Mouse (Mus musculus): Measurements from ENCODE around the gene Nfkbiz.
"Not testable (repeated sequence)": the region's sequence is repeated elsewhere in the genome, so short reads cannot be mapped to it uniquely, and the experiment has no call there.

Nfkbiz gene

DNA sequence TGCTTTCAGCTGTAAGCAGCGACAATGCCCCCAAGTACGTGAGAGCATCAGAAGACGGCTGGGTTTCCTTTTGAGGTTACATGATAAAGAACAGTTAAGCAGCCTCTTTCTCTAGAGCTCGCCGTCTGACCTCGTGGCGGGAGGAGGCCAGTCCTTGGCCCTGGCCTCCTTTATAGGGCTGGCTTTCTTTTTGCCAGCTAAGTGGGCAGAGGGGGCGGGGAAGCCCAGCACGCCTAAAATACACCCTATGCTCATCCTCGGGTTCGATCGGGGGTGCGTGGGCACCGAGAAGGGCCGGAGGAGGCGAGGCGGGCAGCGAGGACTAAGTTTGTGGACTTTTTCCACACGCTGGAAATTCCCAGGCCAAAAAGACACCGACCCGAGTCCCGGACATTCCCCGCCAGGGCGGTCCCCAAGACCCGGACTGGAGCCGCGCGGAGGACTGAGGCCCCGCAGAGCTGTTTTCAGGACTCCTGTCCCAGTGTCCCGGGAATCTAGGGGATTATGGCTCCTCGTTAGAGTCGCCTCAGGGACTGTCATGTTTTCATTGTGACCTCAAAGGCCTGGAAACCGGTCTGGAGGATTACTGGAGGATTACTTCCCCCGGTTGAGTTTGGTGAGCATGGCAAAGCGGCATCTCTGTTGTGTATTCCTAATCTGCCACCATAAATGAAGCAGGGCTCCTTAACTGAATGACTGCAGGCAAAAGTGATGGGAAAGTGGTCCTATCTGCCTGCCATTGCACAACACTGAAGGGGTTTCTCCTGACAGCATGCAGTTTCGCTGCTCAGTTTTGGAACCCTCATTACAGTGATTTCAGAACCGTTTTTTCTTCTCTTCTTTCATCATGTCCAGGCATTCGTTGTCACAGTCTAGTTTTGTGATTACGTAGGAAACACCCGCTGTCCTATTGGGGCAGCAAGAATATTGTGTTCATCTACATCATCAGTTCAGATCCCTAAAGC, at the start of gene Nfkbiz:
Nfkbiz (minus strand) TSS at position 390 of the 965 bp plus-strand sequence.
- DNase-seq (ENCODE audit: low spot score in 2 of 2), result peak; percentile 84 to 91

DNA sequence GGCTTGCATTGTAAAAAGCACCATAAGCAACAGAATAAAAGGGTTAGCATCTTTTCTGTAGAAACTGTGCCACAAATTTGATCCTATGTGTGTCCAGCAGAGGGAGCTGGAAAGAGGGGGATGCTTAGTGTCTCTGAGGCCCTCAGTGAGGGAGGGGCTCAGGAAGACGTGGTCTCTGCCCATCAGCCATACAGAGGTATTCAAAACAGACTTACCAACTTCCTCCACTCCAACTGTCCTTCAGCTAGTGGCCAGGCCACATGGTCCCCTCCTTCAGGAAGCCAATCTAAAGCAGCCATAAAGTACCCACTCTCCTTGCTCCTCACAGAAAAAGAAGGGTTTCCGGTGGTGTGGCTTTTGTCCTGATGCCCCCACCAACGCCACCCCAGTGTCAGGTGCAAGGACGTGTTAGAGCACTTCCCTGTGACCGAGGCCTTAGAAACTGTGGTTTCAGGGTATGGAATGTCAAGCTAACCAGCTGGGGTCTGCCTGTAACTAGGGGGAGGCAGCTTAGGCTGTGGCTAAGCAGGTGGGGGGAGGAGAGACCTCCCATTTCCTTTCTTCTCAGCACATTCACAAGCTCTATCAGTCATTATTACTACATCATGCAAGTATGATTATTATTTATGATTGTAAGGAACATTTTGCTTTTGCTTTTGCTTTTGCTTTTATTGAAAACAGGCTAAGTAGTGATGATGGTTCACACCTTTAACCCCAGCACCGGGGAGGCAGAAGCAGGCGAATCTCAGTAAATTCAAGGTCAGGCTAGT, 49.3 kb upstream of the Nfkbiz start:
- peak; percentile 20 to 34 for DNase-seq (ENCODE audit: low spot score in 2 of 2)

DNA sequence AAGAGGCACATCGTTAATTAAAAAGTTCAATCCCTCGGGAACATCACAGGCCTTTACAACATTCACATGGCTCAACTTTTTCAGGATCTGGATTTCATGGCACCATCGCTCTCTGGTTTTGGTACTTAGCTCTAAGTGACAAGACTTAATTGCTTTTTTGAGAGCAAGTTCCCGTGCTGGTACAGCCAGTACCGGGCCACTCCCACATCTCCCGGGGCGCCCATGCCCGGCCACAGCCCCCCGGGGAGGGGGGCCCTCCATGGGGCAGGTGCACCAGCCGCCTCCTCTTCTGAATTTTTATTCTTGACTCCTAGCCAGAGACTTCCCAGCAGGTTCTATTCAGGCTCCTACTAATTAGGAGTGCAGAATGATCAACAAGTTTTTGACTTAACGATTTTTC, 45.5 kb upstream of the Nfkbiz start:
- DNase-seq (ENCODE audit: low spot score in 2 of 2), result no peak

DNA sequence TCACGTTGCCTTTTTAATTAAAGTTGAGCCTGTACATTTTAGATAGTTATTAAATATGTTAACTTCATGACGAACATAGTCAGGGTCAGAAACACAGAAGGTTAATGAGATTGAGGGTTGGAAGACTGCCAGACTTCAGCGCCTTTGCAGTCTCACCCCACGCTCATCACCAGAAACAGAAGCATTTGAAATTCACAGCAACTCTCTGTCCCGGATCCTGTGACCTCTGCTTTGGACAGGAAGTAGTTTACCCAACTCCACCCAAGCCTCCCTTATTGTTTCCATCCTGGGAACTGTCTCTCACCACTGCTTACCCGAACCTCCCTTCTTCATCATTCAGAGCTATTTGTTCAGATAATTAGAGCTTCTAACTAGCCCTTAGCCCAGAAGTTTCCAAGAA, 37.3 kb upstream of the Nfkbiz start:
- no peak for DNase-seq (ENCODE audit: low spot score in 2 of 2)

DNA sequence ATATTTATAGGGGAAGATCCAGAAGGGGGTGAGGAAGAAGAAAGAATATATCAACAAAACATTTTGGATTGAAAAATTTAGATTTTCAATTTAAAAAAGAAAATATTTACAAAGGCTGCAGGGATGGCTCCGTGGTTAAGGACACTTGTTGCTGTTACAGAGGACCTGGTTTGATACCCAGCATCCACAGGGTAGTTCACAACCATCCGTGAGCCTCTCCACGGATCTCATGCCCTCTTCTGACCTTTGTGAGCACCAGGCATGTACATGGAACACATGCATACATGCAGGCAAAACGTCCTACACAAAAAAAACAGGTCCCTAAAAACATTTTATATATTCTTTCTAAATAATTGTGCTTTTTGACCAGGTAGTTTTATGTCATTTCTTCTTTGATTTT, 25.1 kb upstream of the Nfkbiz start:
- no peak for DNase-seq (ENCODE audit: low spot score in 2 of 2)

DNA sequence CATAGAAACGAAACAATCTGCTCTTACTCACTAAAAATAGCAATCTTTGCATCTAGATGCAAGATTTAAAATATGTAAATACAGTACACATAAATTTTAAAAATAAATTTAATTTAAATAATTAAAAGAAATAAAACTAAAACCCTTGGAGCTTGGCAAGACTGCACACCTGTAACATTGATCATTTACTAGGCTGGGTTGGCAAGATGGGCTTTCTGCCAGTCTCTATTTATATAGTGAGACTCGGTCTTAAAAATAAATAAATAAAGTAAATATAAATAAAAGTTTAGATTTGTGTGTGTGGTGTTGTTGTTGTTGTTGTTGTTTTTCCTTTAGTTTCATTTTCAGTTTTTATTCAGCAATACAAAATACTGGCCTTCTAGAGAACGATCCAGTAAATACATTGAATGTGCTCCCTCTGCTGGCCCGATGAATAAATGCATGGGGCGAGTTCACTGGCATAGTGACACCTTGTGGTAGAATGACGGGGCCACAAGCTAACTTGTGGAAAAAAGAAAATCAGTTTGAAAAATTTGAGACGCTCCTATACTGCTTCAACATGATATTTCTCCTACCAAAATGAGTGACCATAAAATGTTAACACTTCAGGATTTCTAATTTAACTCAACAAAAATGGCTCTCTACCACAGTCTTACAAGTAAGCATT, 24.6 kb upstream of the Nfkbiz start:
- peak; percentile 66 to 70 for DNase-seq (ENCODE audit: low spot score in 2 of 2)

DNA sequence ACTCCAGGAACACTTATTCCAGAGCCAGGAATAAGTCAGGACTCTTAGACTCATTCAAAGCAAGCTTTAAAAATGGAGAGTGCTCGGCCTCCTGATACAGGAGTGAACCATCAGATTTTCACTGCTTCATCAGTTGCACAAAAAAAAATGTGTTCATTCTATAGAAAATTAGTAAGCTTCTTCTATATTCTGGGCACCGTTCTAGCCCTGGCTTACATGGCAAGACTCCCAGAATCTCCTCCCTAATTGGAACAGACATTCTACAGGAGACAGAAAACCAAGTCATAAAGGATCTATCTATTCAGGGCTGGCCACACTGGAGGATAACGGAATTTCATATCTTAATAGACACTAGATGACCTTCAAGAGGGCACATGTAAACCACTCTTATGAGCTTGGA, 22.4 kb upstream of the Nfkbiz start:
- no peak for DNase-seq (ENCODE audit: low spot score in 2 of 2)

DNA sequence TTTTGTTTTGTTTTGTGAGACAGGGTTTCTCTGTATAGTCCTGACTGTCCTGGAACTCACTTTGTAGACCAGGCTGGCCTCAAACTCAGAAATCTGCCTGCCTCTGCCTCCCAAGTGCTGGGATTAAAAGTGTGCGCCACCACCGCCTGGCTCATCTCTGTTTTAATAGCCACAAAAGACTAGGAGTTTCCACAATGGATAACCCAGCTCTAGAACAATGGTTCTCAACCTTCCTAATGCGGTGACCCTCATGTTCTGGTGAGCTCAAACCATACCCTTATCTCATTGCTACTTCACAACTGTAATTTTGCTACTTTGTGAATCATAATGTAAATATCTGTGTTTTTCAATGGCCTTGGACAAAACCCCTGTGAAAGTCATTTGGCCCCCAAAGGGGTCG, 20.7 kb upstream of the Nfkbiz start:
- DNase-seq (ENCODE audit: low spot score in 2 of 2), result not testable (repeated sequence)

DNA sequence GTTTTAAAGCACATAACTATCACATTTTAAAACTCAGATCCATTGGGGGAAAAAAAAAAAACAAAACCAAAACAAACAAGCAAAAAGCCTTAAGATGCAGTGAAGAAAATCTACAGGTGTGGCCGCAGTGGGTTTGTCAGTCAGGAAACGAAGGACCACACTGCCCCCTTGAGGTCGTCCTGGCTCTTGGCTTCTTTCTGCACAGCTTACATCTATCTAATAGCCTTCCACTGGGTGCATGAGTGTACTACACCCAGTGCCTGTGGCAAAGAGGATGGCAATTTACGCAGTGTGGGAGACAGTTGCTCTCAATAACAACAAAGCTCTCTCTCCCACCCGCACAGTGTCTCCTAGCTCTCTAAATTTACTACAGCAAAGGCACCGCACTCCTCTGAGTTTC, 19.8 kb upstream of the Nfkbiz start:
- DNase-seq (ENCODE audit: low spot score in 2 of 2), result peak; percentile 58 to 78

DNA sequence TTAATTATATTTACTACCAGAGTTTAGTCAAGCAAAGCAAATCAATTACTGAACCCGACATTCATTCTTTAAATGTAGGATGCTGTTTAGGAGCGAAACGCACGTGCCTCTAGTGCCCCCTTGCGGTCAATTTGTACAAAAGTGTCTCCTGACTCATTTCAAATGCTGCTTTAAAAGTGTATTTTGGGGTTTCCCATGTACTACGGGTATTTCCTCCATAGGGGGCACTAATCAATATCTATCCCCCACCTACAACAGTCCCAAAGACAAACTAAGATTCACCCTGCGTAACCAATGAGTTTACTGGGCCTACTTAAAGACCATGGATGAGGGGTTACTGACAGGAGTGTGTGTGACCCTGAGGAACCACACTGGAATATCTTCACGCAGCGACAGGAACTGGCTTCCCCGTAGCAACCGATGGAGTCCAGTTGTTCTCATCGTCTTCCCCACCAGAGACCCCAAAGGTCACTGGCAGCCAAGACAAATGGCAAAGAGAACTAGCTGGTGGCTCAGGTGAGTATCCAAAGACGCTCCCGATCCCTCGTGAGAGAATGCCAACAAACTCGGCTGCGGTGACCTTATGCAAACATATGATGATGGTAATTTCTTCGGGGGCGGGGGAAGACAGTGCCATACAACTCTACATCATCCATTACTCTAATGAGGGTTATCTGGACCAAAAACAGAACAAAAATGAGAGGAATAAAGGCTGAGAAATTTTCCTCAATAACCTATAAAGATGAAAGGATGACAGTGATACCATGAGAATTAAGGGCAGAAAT, 14.4 kb upstream of the Nfkbiz start:
- peak; percentile 70 to 80 for DNase-seq (ENCODE audit: low spot score in 2 of 2)

DNA sequence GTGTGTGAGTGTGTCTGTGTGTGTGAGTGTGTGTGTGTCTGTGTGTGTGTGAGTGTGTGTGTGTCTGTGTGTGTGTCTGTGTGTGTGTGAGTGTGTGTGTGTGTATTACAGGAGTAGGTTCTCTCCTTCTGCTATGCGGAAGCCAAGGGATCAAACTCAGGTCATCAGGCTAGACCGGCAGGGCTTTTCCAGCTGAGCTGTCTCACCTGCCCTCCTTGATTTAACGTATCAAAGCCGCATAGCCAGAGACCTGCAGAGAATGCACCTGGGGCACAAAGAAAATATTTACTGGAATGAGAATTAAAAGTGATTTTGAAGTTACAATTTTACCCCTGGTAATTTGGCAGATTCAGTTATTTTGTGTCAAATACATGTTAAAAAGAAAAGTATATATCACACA, 13.8 kb upstream of the Nfkbiz start:
- DNase-seq (ENCODE audit: low spot score in 2 of 2), result no peak

DNA sequence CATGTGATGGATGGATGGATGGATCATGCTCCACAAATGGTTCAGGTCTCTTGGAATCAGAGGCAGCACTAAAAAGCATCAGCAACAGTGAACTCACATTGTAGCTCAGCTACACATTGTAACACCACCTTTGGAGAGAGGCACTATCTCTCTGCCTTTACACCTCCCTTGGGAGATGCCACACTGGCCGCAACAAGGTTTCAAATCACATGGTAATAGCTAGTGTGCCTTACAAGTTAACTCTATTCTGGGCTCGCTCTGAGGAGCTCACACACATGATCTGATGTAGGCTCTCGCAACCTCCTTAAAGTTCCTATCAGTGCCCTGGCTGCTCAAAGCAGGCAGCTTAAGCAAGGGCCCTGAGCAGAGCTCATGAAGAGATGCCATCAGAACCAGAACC, 11.8 kb upstream of the Nfkbiz start:
- DNase-seq (ENCODE audit: low spot score in 2 of 2), result no peak

DNA sequence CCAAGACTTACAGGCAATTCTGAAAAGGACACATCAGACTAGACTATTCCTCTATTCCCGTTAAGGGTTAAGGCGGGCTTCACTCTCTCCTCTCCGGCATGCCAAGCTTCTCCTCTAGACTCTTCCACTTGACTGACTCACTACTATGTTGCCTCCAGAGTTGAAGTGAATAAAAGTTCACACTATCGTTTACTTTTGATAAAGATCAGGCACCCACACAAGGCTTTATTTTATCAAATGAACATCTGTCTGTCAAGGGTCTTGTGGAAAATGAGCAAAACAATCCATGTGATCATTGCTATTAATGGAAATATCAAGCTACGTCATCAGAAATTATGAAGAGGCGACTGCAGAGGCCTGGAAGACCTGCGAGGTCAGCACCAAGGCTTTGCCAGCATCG, 9.0 kb upstream of the Nfkbiz start:
- DNase-seq (ENCODE audit: low spot score in 2 of 2), result no peak

DNA sequence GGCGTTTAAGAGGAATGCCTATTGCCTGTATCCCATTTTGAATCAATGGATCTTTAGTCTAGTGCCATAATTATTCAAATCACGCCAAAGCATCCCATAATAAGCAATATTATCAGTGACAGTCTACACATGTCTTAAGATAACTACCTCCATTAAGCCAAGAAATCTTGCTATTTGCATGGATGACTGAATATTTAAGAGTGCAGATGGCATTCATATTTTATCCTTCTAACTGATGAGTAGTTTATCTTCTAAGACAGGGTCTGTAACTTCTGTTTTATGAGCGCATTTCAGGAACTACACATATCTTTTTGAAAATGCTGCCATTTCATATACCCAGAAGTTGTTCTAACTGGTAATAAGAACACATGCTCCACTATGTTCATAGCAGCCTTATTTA, 6.1 kb upstream of the Nfkbiz start:
- no peak for DNase-seq (ENCODE audit: low spot score in 2 of 2)

DNA sequence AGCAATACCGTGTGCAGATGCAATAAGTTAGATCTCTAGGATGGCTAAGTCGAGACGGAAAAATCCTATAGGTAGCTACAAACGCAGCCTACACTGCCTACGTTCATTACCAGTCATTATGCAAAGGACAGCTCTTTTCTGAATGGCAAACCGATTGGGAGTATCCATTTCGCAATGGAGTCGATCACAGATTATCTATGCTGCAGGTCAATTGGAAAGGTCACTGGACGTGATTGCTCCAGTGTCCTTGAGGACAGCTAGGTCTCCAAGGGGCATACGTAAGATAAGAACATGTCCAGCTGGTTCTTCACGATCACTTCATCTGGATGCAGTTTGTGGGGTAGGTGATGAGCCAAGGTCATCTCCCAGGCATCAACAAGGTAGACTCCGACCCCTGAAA, 5.2 kb upstream of the Nfkbiz start:
- DNase-seq (ENCODE audit: low spot score in 2 of 2), result no peak

DNA sequence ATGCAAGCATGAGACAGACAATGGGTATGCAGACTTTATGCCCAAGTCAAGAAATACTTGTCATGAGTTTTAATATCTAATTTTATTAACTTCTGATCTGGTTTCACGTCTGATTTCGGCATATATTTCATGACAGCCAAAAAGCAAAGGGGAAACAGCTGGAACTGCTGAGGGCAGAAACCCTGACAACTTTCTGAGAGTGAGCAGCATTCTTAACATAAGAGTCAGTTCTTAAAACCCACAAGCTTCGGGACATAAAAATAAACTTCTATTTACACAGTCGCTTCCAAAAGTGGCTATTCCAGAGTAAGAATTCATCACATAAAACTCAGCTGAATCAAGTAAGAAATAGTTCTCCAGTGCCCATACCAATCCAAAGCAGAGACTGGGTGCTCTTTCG, 4.4 kb upstream of the Nfkbiz start:
- no peak for DNase-seq (ENCODE audit: low spot score in 2 of 2)

DNA sequence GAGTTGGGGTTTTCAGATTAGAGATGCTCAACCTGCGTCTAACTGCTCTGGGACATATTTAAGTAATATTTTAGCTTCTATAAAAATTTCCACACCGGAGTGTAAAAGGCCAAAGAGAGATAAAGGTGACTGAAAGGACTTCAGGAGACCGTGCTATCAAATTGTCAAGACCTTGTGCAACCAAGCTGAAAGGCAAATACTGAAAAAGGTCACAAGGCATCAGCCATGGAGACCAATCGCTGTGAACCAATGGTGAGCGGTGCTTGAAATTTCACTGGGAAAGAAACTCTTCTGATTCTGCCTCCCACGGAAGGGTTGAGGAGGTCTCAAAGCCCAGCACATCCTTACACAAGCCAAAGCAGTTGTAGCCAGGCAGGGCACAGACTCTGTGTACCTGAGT, 2.8 kb upstream of the Nfkbiz start:
- no peak for DNase-seq (ENCODE audit: low spot score in 2 of 2)

DNA sequence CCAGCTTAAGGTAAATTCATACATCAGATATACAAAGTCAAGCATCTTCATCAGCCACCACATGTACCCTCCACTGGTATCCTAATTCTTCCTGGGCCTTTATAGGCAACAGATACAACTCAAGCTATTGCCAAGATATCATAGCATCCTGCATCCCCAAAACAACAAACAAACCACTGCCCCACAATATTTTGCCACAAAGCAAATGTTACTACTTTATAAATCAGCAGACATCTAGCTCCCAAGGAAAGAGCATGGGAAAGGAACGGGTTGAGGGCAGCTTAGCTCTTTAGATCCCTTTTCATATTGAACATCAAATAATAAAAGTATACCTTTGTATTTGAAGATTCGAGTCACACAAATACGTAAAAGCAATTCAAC, 580 bp downstream of the Nfkbiz start:
- no peak for DNase-seq (ENCODE audit: low spot score in 2 of 2)

DNA sequence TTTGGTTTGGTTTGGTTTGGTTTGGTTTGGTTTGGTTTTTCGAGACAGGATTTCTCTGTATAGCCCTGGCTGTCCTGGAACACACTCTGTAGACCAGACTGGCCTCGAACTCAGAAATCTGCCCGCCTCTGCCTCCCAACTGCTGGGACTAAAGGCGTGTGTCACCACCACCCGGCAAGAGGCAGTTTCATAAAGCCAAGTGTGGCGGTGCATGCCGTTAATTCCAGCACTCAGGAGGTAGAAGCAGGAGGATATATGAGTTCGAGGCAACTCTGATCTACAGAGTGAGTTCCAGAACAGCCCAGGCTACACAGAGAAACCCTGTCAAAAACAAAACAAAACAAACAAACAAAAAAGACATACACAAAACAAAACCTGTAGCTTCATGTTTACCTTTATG, 1.0 kb downstream of the Nfkbiz start:
- not testable (repeated sequence) for DNase-seq (ENCODE audit: low spot score in 2 of 2)

DNA sequence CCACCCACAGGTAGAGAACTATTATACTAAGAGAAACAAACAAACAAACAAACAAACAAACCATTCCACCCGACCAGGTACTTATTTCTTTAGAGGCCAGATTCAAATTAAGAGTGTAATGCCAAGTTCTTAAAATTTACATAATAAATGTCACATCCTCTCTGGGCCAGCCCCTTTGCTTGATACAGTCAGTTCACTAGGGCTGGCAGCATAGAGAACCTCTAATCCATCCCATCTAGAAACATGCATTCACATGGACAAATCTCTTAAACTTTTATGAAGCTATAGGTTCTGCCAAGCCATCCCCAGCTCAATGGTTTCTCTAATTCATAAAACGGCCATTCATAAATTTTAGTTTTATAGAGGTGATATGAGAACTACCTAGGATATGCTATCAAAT, 1.5 kb downstream of the Nfkbiz start:
- DNase-seq (ENCODE audit: low spot score in 2 of 2), result no peak

DNA sequence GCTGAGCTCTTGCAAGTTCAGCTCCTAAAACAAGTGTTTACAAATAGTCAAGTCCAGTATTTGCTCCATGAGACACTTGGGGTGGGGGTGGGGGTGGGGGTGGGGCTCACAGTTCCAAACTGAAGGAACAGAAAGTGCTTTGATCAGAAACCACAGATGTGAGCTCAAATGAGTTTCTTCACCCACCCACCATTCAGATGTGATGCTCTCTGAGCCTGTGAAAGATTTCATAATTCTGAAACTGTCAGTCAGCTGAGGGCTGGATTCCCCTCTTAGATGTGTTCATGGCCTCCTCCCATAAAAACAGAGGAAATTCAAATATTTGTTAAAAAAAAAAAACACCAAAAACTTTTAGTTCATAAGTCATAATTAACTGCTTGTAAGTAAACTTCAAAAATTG, 2.9 kb downstream of the Nfkbiz start:
- DNase-seq (ENCODE audit: low spot score in 2 of 2), result no peak

DNA sequence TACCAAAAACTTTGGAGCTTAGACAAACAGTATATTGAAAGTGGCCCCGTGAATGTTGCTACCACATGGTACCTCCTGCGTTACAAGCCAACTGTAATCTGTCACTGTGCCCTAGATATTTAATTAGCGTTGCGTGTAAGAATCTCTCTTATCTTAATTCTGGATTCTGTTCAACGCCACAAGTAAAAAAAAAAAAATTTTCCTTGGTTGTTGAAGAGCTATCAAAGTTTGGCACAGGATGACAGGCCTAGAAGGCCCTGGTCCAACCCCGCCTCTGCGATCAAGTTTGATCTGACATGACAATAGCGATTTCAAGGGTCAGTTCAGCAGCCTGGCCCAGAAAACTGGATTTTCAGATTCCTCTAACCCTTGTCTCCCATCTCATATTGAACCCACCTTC, 6.1 kb downstream of the Nfkbiz start:
- DNase-seq (ENCODE audit: low spot score in 2 of 2), result no peak
